ENCODE assay signal across 39 mouse cellular contexts in the genomic region with DNA sequence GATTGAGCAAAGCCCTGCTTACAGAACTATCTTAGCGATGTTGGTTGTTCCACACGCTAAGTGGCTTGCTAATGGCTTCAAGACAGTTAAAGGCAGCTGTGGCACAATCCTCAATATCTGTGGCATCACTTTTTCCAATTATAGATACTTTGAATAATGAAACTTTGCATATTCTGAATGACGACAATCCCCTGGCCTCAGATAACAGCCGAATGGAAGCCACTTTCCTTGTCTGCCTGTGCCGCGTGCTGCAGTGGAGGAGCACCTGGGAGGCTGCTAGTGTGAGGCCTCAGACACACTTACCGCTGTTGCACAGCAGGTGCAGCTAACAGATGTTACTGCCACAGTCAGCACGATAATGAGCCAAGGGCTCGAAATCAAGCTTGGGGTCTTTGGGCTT. TPM values are rescaled to one million over a fixed set of nuclear protein-coding genes. Genes with fewer than 3 reads are reported as not detected.
"Had no signal": no experiment of that assay in that cellular context is flagged by ENCODE, and none has a peak within 500 bp of the region (broad histone marks: within the 10 kb centered on the region; RNA-seq: fewer than 3 reads in every experiment).

No protein-coding gene starts in this region.

- H3K4me3 ChIP-seq: heart, embryonic 10.5 days; heart, embryonic 12.5 days; heart, embryonic 13.5 days; heart, embryonic 15.5 days; hindbrain, embryonic 10.5 days; hindbrain, embryonic 12.5 days; hindbrain, embryonic 13.5 days; hindbrain, embryonic 15.5 days; intestine, embryonic 15.5 days; kidney, embryonic 15.5 days; layer of hippocampus, adult 2 months had no signal

- H3K9me3 ChIP-seq: heart, embryonic 10.5 days; heart, embryonic 12.5 days; heart, embryonic 13.5 days; heart, embryonic 15.5 days; hindbrain, embryonic 10.5 days; hindbrain, embryonic 12.5 days; hindbrain, embryonic 13.5 days; hindbrain, embryonic 15.5 days; intestine, embryonic 15.5 days; kidney, embryonic 15.5 days had no signal

- ATAC-seq: hindbrain, embryonic 16.5 days; hindbrain, postnatal 0 days; inflammation-experienced regulatory T-cells, adult 6 months; intestine, embryonic 15.5 days; intestine, embryonic 16.5 days; intestine, postnatal 0 days had no signal

- H3K27me3 ChIP-seq: heart, embryonic 12.5 days; heart, embryonic 13.5 days; heart, embryonic 15.5 days; hindbrain, embryonic 12.5 days; hindbrain, embryonic 13.5 days; hindbrain, embryonic 15.5 days; intestine, embryonic 15.5 days; kidney, embryonic 15.5 days had no signal

- DNase-seq: heart, postnatal 10 days; heart, postnatal 14 days; heart, postnatal 36 days; heart, postnatal 4 days; kidney, adult 11 months; kidney, adult 18-20 months; kidney, adult 2 months; kidney, adult 8-10 months; kidney, adult 9 months; kidney, postnatal 10 days; kidney, postnatal 14 days; kidney, postnatal 25 days; kidney, postnatal 36 days; kidney, postnatal 4 days; layer of hippocampus, adult 9-11 months; layer of hippocampus, postnatal 36 days had no signal

- H3K27ac ChIP-seq: heart, embryonic 10.5 days; heart, embryonic 13.5 days; heart, embryonic 15.5 days; hindbrain, embryonic 10.5 days; hindbrain, embryonic 12.5 days; hindbrain, embryonic 13.5 days; hindbrain, embryonic 14.5 days; hindbrain, embryonic 15.5 days; hindbrain, postnatal 0 days; intestine, embryonic 15.5 days; kidney, embryonic 15.5 days; kidney, postnatal 0 days; layer of hippocampus, adult 2 months had no signal

- H3K4me1 ChIP-seq: heart, embryonic 10.5 days; heart, embryonic 12.5 days; heart, embryonic 13.5 days; heart, embryonic 15.5 days; hindbrain, embryonic 10.5 days; hindbrain, embryonic 12.5 days; hindbrain, embryonic 13.5 days; hindbrain, embryonic 15.5 days; intestine, embryonic 15.5 days; kidney, embryonic 15.5 days had no signal

- H3K9ac ChIP-seq: heart, embryonic 12.5 days; heart, embryonic 13.5 days; heart, embryonic 15.5 days; hindbrain, embryonic 12.5 days; hindbrain, embryonic 13.5 days; hindbrain, embryonic 14.5 days; hindbrain, embryonic 15.5 days; intestine, embryonic 15.5 days; kidney, embryonic 15.5 days had no signal

- H3K4me2 ChIP-seq: heart, embryonic 11.5 days; heart, embryonic 12.5 days; heart, embryonic 13.5 days; heart, embryonic 15.5 days; hindbrain, embryonic 12.5 days; hindbrain, embryonic 13.5 days; hindbrain, embryonic 14.5 days; hindbrain, embryonic 15.5 days; intestine, embryonic 15.5 days; kidney, embryonic 15.5 days had no signal

RNA-seq across cellular contexts. Expression of a gene that starts 5.2 kb away (rescaled TPM):
- total RNA-seq: heart, postnatal 4 days; layer of hippocampus, adult 18-20 months; layer of hippocampus, postnatal 10 days; layer of hippocampus, postnatal 25 days had no signal
- polyA plus RNA-seq: hindbrain, embryonic 12.5 days; hindbrain, embryonic 15.5 days; kidney, embryonic 14.5 days had no signal
